Mouse (Mus musculus): ENCODE measurements at regions not wholly inside any gene's neighbourhood (a gene's known extent, or its start where the extent isn't known, plus 50 kb on each side); places are given as distances from the start of the nearest gene placed in this dataset.

DNA sequence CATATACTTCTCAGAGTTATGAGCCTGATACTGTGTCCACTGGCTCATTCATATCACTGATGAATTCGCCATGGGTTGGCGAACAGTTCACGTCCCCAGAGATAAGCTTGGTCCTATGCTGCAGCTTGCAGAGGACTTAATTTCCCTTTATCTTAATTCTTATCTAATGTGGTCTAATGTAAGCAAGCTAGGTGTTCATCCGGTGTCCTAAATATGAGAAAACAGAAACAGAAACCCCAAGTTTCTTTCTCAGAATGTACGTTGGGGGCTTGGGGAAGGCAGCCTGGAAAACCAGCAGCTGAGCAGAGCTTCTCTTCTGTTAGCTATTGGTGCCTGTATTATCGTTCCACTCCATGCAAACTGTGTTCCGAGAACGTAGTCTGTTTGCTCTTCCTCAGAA is 170.1 kb downstream of the 1700064H15Rik start:
- DNase-seq: no peak

GRCm38 (mm10) chr3:19457431-19457830 is 171.0 kb downstream of the 1700064H15Rik start:
- no peak for DNase-seq

- no peak for DNase-seq
These were observed 172.5 kb downstream of the 1700064H15Rik start for GRCm38 (mm10) chr3:19455838-19456448.

- DNase-seq: peak; percentile 9 to 18
These were observed 177.5 kb downstream of the 1700064H15Rik start for GRCm38 (mm10) chr3:19451022-19451421.

DNA sequence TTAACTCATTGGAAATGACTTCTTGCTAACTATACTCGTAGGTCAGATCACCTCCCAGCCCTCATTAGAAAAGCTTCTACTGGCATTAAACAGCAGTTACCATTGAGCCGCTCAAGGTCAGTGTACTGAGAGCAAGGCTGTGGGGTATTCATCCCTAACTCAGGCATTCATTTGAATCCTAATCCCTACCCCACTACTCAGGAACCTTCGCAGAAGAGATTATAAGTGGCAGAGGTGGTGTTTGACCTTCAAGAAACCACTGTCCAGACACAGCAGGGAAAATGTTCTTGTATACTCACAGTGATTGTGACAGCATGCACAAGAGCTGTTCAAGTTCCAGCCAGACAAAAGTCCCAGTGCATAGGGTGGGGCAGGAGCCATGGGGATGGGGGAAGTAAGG is 179.5 kb downstream of the 1700064H15Rik start:
- no peak for DNase-seq

- DNase-seq: no peak
These were observed 180.3 kb downstream of the 1700064H15Rik start for GRCm38 (mm10) chr3:19448192-19448591.

DNA sequence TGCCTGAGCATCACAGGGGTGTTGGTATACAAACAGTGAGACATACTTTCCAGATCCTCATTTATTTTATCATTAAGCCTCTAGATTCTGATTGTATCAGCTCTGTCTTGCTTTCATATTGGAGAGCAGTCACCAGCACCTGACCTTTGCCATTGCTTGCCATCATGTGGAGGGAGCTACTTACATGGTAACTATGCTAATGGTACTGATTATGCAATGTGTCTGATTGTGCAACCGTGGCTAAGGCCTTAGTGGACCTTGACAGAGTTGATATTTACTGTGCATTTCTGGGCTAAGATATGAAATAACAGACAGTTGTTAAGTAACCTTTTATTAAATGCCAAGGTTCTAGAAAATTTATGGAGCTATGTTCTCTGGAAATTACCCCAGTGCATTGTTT is 180.7 kb downstream of the 1700064H15Rik start:
- no peak for DNase-seq

GRCm38 (mm10) chr3:19444914-19445313 is 183.6 kb downstream of the 1700064H15Rik start:
- DNase-seq: no peak

DNA sequence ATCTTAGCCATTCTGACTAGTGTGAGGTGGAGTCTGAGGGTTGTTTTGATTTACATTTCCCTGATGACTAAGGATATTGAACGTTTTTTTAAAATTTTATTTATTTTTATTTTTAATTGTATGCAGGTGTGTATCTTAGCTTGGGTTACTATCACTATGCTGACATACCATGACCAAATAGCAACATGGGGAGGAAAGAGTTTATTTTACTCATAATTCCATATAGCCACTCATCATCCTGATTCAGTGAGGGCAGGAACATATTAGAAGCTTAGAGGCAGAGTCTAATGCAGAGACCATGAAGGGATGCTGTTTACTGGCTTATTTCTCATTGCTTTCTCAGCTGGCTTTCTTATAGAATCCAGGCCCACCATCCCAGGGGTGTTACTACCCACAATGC is 186.7 kb downstream of the 1700064H15Rik start:
- DNase-seq: no peak

GRCm38 (mm10) chr3:19430159-19430558 is 198.3 kb downstream of the 1700064H15Rik start:
- DNase-seq: no peak

DNA sequence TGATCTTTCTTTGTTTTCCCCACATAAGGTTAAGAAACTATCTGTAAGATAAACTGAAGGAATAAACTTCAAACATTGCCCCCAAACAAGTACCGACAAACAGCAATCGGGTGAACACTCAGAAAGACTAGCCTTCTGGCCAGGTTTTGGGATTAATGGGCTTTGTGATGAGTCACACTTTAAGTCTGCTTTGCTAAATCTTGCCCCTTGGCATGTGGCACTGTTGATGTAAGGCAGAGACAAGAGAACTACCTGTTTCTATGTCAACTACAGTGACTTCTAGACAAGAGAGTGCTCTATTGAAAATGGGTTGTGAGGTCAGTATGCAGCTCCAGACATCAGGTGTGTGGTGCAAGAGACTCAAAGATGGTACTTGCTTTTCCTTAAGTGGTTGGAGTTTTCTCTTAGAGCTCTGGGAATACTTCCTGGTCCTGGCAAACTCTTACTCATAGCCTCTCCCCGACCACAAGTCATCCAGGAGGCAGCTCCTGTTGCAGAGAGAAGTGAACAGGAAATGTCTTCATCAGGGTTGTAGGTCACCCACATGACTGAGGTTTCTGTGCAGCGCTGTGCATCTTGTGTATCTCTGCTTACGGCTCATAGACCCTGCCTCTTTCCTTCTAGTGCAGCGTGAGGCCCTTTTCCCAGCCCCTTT is 198.9 kb downstream of the 1700064H15Rik start:
- DNase-seq: no peak

DNA sequence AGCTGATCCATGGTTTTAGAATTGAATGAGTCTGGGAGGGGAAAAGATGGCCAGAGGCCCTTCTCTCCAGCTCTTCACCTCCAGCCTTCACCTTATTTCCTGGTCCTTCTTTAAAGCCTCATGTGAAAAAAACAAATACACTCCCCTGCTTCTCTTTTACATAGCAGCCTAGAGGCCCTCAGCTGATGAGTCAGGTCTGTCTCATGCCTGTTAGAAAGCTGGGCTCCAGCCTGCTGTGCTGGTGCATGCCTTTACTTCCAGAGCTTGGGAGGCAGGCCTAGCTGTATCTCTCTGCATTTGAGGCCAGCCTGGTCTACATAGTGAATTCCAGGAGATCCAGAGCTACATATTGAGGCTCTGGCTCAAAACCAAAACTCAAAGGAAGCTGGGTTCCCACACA is 199.5 kb downstream of the 1700064H15Rik start:
- no peak for DNase-seq

- peak; percentile 30 to 39 for DNase-seq
These were observed 202.3 kb downstream of the 1700064H15Rik start for GRCm38 (mm10) chr3:19426130-19426556.

DNA sequence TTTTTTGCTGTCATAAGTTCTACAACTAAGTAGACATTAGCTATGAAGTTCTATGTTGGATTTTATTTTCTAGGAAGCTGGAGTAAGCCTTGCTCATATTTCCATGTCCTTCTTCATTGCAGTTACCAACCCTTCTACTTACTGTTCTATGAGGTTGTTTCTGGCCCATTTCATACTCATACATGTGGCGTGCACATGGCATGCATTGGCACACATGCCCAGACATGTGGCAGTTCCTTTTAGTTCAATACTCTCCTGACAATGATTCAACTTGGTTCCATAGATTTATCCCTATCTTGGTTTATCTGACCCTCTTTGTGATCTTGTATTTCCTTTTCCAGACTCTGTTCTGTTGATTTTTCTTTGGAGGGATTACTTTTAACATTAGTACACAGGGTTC is 203.2 kb downstream of the 1700064H15Rik start:
- no peak for DNase-seq

DNA sequence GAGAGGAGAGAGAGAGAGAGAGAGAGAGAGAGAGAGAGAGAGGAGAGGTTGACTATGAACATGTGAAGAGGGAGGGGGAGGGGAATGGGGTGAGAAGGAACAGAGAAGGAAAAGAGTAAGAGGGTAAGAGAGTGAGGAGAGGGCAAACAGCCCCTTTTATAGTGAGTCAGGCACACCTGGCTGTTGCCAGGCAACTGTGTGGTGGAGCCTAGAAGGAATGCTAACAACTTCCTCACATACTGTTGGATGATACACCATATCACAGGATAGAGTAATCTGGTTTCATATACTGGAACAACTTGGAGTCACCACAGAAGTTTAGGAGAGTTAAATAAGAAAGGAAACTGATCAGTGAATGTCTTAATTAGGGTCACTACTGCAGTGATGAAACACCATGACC is 204.1 kb downstream of the 1700064H15Rik start:
- DNase-seq: no peak

GRCm38 (mm10) chr3:19421430-19421944 is 207.0 kb downstream of the 1700064H15Rik start:
- DNase-seq: no peak

- no peak for DNase-seq
These were observed 207.6 kb downstream of the 1700064H15Rik start for GRCm38 (mm10) chr3:19420912-19421311.

DNA sequence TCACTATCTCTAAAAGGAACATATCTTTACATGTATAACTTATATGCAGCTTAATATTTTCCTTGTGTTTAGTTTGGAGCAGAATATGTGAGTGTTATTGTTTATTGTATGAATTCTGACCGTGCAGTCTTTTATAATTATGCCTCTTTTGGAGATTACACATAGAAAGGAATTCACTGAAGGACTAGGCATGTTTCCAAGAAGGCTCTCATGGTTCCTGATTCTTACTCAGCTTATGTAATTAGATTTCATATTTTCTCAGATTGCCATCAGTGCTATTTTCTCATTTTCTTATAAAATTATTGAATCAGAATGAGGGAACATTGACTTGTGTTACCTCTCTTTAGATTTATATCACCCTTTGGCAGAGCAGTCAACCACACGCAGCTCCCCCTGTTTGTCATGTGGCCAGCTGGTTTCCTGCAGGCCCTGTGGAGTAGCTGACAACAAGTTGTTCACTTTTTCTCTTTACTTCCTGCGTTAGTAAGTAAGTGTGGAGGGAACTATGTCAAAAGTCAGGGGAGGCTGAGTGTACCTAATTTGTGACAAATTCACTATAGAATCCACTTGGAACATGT is 217.4 kb downstream of the 1700064H15Rik start:
- DNase-seq: peak in 1 of 2 experiments; percentile 23

DNA sequence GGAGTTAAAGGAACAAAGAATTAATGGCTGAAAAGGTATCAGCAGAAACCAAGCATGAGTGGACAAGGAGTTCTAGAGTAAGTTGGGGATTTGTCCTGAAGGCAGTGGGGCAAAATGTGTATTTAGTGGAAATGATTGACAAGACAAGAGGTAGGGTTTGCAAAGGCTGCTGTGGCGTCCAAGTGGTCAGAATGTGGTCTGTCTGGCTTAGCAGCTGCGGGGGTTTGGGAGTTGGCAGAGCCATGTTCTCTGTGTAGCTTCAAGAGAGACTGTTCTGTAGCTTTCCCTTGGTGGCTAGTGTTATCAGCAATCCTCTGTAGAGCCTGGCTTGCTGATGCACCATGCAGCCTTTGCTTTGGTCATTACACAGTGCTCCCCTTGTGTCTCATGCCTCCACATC is 220.2 kb downstream of the 1700064H15Rik start:
- no peak for DNase-seq

- DNase-seq: no peak
These were observed 220.8 kb downstream of the 1700064H15Rik start for GRCm38 (mm10) chr3:19407591-19408090.

DNA sequence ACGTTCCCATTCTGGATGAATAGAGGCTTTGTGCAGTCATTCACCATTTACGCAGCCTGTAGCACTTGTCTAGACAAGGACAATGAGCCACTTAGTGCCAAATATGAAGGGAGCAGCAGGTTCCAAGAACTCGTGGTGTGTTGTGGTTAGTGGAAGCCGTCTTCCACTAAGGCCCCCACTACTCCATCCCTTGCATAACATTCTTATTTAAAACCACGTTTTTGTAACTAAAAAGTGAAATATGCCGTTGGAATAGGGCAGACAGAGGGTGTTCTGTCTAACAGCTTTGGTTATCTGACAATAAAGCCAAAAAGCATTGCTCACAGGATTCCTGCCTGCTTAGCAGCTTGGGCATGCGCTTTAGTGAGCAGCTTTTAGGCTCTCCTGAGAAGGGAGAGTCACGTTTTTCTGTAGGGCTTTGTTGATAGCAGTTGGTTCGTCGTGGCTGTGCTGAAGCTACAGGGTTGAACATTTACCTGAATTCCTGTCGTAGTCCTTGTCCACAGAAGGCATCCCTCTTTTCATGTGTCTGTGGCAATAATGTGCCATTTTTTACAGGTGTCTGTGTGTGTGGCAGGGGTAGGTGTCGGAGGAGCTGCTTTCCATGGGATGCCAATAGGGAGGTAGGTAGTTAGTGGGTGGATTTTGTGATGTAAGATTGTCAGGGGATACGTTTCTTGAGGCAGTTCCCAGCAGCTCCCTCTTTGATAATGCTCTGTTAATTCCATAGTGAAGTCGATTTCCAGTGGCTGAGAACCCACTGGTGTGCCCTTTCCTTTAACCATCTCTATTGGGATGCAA is 221.9 kb downstream of the 1700064H15Rik start:
- DNase-seq: no peak

DNA sequence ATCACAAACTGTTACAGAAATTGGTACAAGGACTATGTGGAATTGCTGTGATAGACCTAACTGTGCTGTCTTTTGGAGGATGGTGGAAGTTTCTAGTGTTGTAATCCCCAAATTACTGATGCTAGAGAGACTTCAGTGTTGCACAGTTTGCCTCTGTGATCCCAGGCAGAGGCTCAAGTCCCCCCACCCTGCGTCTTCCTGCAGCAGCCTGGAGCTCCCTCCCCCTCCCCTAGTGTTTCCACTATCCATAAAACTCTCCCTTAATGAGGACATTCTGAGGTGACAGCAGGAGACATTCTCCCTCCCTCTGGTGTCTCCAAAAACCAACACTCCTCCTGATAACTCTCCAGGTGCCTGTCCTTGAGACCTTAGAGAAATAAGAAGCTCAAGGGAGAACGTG is 242.8 kb downstream of the 1700064H15Rik start:
- DNase-seq: no peak

DNA sequence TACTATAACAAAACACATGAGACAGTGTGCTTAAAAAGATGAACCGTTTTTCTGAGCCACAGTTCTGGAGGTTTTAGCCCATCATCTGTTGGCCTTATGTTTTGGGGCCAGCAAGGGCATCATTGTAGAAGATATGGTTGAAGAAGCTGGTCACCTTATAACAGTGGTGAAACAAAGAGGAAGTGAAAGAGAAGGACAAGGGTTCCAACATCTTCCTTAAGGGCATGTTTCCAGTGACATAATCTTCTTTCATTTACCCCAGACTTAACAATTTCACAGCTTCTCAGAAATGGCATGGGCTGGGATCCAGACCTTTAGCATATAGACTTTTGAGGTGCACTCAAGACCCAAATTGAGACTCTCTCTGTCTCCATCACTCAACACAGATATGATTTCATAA is 259.5 kb downstream of the 1700064H15Rik start:
- no peak for DNase-seq

Measured in kidney, postnatal 4 days (tissue).